Mouse (Mus musculus): ENCODE data around the gene Osbpl11.
"Not testable (repeated sequence)": the region's sequence is repeated elsewhere in the genome, so short reads cannot be mapped to it uniquely, and the experiment has no call there.

DNA sequence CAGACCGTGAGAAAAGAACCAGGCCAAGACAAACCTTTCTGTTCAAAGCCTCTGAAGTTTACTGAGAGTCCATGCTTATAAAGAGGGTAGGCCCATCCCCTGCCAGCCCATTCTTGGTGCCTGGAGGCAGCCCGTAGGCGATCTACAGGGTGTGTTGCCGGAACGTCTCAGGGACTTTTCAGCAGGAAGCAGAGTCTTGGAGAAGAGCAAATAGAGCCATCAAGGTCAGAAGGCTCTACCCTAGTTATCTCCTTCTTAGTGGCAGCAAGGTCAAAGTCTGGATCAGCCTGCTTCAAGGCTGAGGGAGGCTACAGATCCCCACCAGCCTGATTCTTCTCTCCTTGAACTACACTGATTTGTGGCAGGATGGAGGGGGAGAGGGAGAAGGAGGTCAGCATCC lies 8.0 kb upstream of the Osbpl11 start:
- TF ChIP-seq POLR2A (IDR thresholded peaks at IDR 0.05; ENCODE audit: extremely low read depth, insufficient read depth, low read length); CTCF (IDR thresholded peaks at IDR 0.05; ENCODE audit: low read depth, low read length): not testable (repeated sequence)
